Mouse (Mus musculus) lung, postnatal 0 days (tissue): Measurements from ENCODE around the gene Tomm20.

Experiments used
- CTCF ChIP-seq: IDR thresholded peaks from 2 replicates; pipeline ENCODE4 v1.5.1; 2016; ENCODE audit warnings: antibody characterized with exemption, mild to moderate bottlenecking
- EP300 ChIP-seq: IDR thresholded peaks from 2 replicates; pipeline ENCODE4 v1.6.1; 2016; ENCODE audit warnings: antibody characterized with exemption, mild to moderate bottlenecking, control low read depth

GRCm38 (mm10) chr8:126919255-126919654, 26.4 kb downstream of the Tomm20 start:
- TF ChIP-seq CTCF (no peak), EP300 (no peak)
